Mouse (Mus musculus) E14TG2a.4 (cell line): ENCODE measurements around the gene Barhl1.

Source experiments
- CTCF ChIP-seq: conservative IDR thresholded peaks from 2 replicates; pipeline ENCODE4 v1.5.1; 2014; ENCODE audit warnings: low read length
- NANOG ChIP-seq: IDR thresholded peaks from 2 replicates; pipeline ENCODE4 v1.6.1; 2014; ENCODE audit warnings: borderline replicate concordance, low read length, mixed read lengths
- POU5F1 ChIP-seq: IDR thresholded peaks from 2 replicates; pipeline ENCODE4 v1.6.1; 2014; ENCODE audit warnings: low read length, borderline replicate concordance

DNA sequence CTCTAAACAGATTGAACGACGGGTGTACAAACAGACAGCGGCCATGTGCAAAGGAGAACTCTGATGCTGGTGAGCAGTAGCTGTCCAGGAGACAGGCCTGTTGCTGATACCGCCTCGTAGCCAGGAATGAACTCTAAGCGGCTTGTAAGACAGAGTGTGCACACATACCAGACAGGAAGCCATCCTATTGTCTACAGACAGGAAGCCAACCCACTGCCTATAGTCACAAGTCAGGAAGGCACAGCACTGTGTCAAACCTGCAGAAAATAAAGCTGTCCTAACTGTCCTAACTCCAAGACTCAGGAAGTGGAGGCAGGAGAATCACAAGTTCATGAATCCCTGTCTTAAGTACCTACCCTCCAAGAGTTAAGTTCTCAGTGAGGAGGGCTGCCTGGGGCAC, 47.1 kb upstream of the Barhl1 start:
- TF ChIP-seq CTCF (no peak), POU5F1 (no peak), NANOG (no peak)
